ENCODE assay signal across 28 mouse cellular contexts in the genomic region with DNA sequence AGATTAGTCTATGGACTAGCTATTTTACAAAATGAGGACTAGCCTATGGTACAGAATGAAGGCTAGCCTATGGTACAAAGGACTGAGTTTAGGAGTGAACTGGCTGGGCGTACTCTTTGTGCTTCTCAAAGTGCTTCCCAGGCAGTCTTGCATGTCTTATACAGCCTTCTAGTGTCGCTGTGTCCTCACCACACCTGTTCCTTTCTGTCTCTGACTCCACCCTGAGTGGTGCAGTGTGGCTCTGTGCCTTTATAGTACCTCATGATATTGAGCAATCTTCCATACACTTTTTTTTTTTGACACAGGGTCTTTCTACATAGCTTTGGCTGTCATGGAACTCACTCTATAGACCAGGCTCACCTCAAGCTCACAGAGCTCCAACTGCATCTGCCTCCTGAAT. TPM values are rescaled to one million over a fixed set of nuclear protein-coding genes. Genes with fewer than 3 reads are reported as not detected.
"Had no signal": no experiment of that assay in that cellular context is flagged by ENCODE, and none has a peak within 500 bp of the region (broad histone marks: within the 10 kb centered on the region; RNA-seq: fewer than 3 reads in every experiment).

No protein-coding gene starts in this region.

- H3K9ac ChIP-seq: limb, embryonic 13.5 days; liver, embryonic 12.5 days; liver, embryonic 15.5 days; lung, embryonic 15.5 days; midbrain, embryonic 13.5 days; neural tube, embryonic 12.5 days; neural tube, embryonic 15.5 days; stomach, embryonic 15.5 days had no signal

- DNase-seq: kidney, adult 18-20 months; kidney, adult 9 months; kidney, postnatal 14 days; kidney, postnatal 4 days; left cerebral cortex, postnatal 4 days; liver; lung, adult 18-20 months; lung, postnatal 14 days; lung, postnatal 4 days; retina, postnatal 1 day; right cerebral cortex, postnatal 25 days; spleen, adult 18-20 months; thymus, adult 2 months; thymus, postnatal 14 days; thymus, postnatal 4 days had no signal

- ATAC-seq: liver, embryonic 12.5 days; midbrain, embryonic 13.5 days had no signal

- H3K27me3 ChIP-seq: limb, embryonic 13.5 days; liver, embryonic 12.5 days; liver, embryonic 15.5 days; lung, embryonic 15.5 days; midbrain, embryonic 13.5 days; neural tube, embryonic 12.5 days; neural tube, embryonic 15.5 days; stomach, embryonic 15.5 days had no signal

- H3K36me3 ChIP-seq: limb, embryonic 13.5 days; liver, embryonic 15.5 days; lung, embryonic 15.5 days; midbrain, embryonic 13.5 days; neural tube, embryonic 12.5 days; neural tube, embryonic 15.5 days; stomach, embryonic 15.5 days had no signal

- H3K4me2 ChIP-seq: limb, embryonic 13.5 days; liver, embryonic 12.5 days; liver, embryonic 15.5 days; lung, embryonic 15.5 days; midbrain, embryonic 13.5 days; neural tube, embryonic 12.5 days; neural tube, embryonic 15.5 days; stomach, embryonic 15.5 days had no signal

- H3K9me3 ChIP-seq: limb, embryonic 13.5 days; liver, embryonic 12.5 days; liver, embryonic 15.5 days; lung, embryonic 15.5 days; midbrain, embryonic 13.5 days; neural tube, embryonic 12.5 days; neural tube, embryonic 15.5 days; stomach, embryonic 15.5 days had no signal

- H3K4me1 ChIP-seq: lung, embryonic 15.5 days; neural tube, embryonic 12.5 days; neural tube, embryonic 15.5 days; stomach, embryonic 15.5 days had no signal

- H3K27ac ChIP-seq: limb, embryonic 13.5 days; liver, embryonic 15.5 days; lung, embryonic 15.5 days; midbrain, embryonic 13.5 days; neural tube, embryonic 12.5 days; neural tube, embryonic 15.5 days; stomach, embryonic 15.5 days had no signal

- H3K4me3 ChIP-seq: limb, embryonic 13.5 days; liver, embryonic 12.5 days; liver, embryonic 15.5 days; lung, embryonic 15.5 days; midbrain, embryonic 13.5 days; neural tube, embryonic 12.5 days; neural tube, embryonic 15.5 days; stomach, embryonic 15.5 days had no signal

RNA-seq across cellular contexts. Expression of a gene that starts 4.8 kb away (rescaled TPM):
- total RNA-seq: layer of hippocampus, adult 18-20 months; layer of hippocampus, postnatal 14 days; left cerebral cortex, postnatal 14 days had no signal
- polyA plus RNA-seq: kidney, embryonic 16.5 days; midbrain, embryonic 13.5 days; neural tube, embryonic 12.5 days; neural tube, embryonic 15.5 days had no signal

RNA-seq across cellular contexts. Expression of a gene that starts 25.9 kb away (rescaled TPM):
- polyA plus RNA-seq: liver, embryonic 12.5 days; liver, embryonic 15.5 days; midbrain, postnatal 0 days; neural tube, embryonic 12.5 days had no signal
